Mouse (Mus musculus) skeletal muscle tissue, adult 2 months (tissue): ENCODE data around the gene Vps41.

Experiments
- DNase-seq: peaks from one replicate; pipeline ENCODE4 v3.0.0-alpha.2; 2012; ENCODE audit warnings: low read depth, low spot score

Gene Vps41

GRCm38 (mm10) chr13:18717185-18717584 is at the start of gene Vps41:
Vps41 (plus strand) TSS chr13:18717286.
- DNase-seq, result peak; percentile 61

GRCm38 (mm10) chr13:18698518-18699065 is 18.5 kb upstream of the Vps41 start:
- DNase-seq, result no peak

- DNase-seq, result no peak
These were observed 5.4 kb upstream of the Vps41 start for GRCm38 (mm10) chr13:18711685-18712084.

- no peak for DNase-seq
These were observed 379 bp upstream of the Vps41 start for GRCm38 (mm10) chr13:18716707-18717106.

- DNase-seq, result no peak
These were observed 1.4 kb downstream of the Vps41 start for GRCm38 (mm10) chr13:18718461-18718860.

GRCm38 (mm10) chr13:18730666-18731065 is 13.6 kb downstream of the Vps41 start:
- DNase-seq, result no peak

- no peak for DNase-seq
These were observed 19.5 kb downstream of the Vps41 start for GRCm38 (mm10) chr13:18736590-18736989.

- no peak for DNase-seq
These were observed 26.6 kb downstream of the Vps41 start for GRCm38 (mm10) chr13:18743575-18744265.

- no peak for DNase-seq
These were observed 27.2 kb downstream of the Vps41 start for GRCm38 (mm10) chr13:18744266-18744652.

GRCm38 (mm10) chr13:18757958-18758357 is 40.9 kb downstream of the Vps41 start:
- no peak for DNase-seq

- DNase-seq, result no peak
These were observed 42.4 kb downstream of the Vps41 start for GRCm38 (mm10) chr13:18759361-18760056.

- DNase-seq, result no peak
These were observed 44.4 kb downstream of the Vps41 start for GRCm38 (mm10) chr13:18761452-18761851.

GRCm38 (mm10) chr13:18767893-18768292 is 50.8 kb downstream of the Vps41 start:
- no peak for DNase-seq

- DNase-seq, result no peak
These were observed 51.4 kb downstream of the Vps41 start for GRCm38 (mm10) chr13:18768495-18768894.

GRCm38 (mm10) chr13:18773437-18774198 is 56.5 kb downstream of the Vps41 start:
- no peak for DNase-seq

- peak; percentile 4 for DNase-seq
These were observed 64.2 kb downstream of the Vps41 start for GRCm38 (mm10) chr13:18781250-18781649.

GRCm38 (mm10) chr13:18785702-18786101 is 68.6 kb downstream of the Vps41 start:
- no peak for DNase-seq

- no peak for DNase-seq
These were observed 71.0 kb downstream of the Vps41 start for GRCm38 (mm10) chr13:18788040-18788439.

- DNase-seq, result no peak
These were observed 71.6 kb downstream of the Vps41 start for GRCm38 (mm10) chr13:18788689-18789088.

- no peak for DNase-seq
These were observed 72.6 kb downstream of the Vps41 start for GRCm38 (mm10) chr13:18789662-18790061.

- DNase-seq, result no peak
These were observed 73.0 kb downstream of the Vps41 start for GRCm38 (mm10) chr13:18790086-18790485.

GRCm38 (mm10) chr13:18791314-18791713 is 74.2 kb downstream of the Vps41 start:
- peak; percentile 5 for DNase-seq
